Mouse (Mus musculus) adrenal gland, adult (tissue): ENCODE results near the gene Dvl2.

Experiments used
- DNase-seq, 2 experiments: peaks; one replicate each; pipeline ENCODE4 v3.0.0; 2022 to 2023; ENCODE audit warnings: low spot score in 1 of 2; ENCODE audit not compliant: inconsistent age in 2 of 2

Dvl2 gene

DNA sequence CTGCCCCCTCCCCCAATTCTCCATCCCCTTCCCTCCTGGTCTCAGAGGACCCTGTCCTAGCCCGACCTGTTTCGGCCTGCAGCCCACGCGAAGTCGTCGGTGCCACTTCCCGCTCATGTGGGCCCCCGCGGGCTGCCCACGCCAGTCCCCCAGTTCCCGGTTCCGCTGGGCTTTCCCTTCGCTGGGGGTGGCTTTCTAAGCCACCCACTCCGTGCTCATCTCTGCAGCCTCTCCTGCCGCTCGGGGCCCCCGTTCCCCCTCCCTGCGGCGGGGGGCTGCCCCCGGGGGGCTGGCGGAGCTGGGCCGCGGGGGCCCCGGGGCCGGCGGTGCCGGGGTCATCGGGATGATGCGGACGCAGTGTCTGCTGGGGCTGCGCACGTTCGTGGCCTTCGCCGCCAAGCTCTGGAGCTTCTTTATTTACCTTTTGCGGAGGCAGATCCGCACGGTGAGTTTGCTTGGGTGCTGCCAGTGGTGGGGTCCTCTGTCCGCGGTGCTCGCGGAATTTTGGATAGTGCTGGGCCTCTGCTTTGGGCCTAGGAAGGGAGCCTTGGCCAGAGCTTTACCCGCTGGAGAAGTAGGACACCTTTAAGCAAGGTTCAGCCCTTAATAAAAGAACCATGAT is 19.1 kb upstream of the Dvl2 start, which contains the start of gene Ctdnep1:
Ctdnep1 (plus strand) TSS at position 16 of the 622 bp plus-strand sequence.
- peak in 1 of 2 experiments; percentile 79 for DNase-seq

- DNase-seq, result peak in 1 of 2 experiments; percentile 56
Observed at GRCm38 (mm10) chr11:69982225-69982624, 18.2 kb upstream of the Dvl2 start, which contains the start of gene Elp5. TSS of gene Elp5 (minus strand) at chr11:69982517.

DNA sequence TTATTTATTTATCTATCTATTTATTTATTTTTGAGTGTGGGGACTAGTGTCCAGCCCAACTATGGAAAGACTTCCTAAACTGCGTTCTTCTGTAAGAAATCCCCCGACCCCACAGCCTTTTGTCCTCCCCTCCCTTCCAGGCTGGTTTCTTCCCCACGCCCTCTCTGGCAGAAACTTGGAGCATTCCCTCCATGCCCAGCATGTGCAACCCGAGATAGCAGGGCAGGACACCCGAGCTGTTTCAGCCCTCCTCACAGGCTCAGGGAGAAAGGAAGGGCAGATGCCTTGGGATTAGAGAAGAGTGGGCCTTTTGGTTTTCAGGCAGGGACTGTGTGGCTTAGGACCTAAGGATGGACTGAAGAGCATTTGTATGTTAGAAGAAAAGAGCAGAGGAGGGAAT is 17.5 kb upstream of the Dvl2 start:
- DNase-seq, result peak in 1 of 2 experiments; percentile 54

DNA sequence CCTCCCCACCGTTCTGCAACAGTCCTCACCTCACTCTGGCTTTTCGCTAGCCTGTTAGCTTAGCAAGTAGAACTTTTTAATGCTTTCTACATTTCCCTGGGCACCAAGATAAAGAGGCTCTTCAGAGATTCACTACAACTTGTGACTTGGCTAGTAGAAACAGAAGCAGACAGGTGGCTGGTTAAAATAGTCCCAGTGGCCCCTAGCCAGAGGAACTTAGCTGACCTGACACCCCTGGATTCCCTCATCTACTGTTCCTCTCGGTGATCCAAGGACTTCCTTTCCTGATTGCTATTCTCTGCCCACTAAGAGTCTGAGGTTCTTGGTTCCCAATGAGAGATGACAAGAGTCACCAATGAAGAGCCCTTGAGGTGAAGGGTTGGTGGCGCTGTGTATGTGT is 17.0 kb upstream of the Dvl2 start:
- no peak for DNase-seq

DNA sequence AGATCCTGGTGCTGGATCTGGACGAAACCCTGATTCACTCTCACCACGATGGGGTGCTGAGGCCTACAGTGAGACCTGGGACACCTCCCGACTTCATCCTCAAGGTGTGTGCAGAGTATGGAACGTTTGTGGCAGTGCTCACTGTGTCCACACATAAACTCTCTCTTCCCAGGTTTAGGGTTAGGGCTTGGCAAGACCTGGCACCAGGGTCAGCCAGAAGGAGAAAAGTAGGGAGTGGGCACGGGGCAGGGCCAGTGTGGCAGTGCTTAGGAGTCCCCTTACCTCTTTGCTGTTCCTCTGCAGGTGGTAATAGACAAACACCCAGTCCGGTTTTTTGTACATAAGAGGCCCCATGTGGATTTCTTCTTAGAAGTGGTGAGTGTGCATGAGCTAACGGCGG is 16.0 kb upstream of the Dvl2 start:
- DNase-seq, result no peak

- peak in 1 of 2 experiments; percentile 54 for DNase-seq
Observed at GRCm38 (mm10) chr11:69989949-69990348, 10.4 kb upstream of the Dvl2 start.

DNA sequence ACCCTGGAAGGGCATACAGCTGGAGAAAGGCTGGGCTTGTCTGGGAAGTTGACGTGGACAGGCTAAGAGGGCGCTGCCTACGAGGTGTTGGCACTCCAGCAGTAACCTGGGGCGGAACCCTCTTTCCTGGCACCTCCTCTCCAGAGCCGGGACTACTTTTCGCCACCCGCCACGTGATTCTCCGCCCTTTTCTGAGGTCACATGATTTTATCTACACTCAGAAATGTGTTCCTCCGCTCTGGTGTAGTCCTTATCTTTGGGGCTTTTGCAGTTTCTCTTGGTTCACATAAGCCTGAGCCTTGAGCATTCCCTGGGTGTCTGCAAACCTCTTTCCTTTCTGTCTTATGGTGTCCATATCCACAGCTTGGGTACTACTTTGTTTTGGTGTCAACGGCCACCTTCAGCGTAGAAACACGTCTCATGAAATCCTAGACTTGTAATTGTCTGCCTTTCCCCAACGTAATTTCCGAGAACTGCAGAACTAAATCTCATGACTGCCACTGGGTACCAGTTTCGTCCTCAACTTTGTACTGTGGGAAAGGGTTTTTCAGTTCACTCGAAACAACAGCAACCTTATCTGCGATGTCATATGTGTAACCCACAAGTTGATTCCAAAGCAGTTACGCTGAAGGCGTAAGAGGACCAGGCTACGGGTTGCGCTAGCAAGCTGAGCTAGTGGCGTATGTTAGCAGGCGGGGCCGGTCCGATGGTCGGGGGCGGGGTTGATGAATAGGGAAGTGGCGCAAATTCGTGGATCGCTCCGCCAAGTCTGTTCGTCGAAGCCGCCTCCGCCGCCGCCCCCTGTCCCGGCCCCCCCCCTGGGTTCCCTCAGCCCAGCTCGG is 9.3 kb upstream of the Dvl2 start, which contains the start of gene Gabarap:
Gabarap (plus strand) TSS at position 294 of the 842 bp plus-strand sequence.
- DNase-seq, result peak; percentile 96 to 99

- no peak for DNase-seq
Observed at GRCm38 (mm10) chr11:69991711-69992110, 8.7 kb upstream of the Dvl2 start.

GRCm38 (mm10) chr11:69992396-69992795 is 8.0 kb upstream of the Dvl2 start:
- peak in 1 of 2 experiments; percentile 73 for DNase-seq

GRCm38 (mm10) chr11:69992932-69993331 is 7.5 kb upstream of the Dvl2 start:
- DNase-seq, result no peak

DNA sequence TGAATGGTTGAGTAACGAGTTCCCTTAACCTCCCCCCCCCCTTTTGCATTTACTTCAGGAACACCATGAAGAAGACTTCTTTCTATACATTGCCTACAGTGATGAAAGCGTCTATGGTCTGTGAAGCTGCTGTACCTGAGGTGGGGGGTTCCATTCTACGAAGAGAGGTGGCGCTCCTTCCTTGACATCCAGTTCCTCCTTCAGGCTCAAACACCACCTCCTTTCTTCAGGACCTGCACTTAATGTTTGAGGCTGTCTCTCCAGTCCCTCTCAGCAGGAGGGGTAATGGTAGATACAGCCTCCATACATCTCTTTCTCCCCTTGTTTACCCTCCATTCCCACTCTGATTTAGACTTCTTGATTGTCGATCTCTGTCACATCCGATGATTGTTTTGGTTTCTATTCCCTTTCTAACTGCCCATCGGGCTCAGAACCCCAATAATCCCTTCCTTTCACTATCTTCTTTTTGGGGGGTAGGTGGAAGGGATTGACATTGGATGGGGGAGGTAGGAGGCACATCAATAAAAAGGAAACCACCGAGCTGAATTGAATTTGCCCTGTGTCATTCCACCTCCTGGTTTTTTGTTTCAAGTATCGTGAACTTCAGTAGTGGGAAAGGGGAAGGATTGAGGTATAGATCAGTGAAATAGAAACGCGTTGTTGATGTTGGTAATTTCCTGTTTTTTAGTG is 5.8 kb upstream of the Dvl2 start:
- DNase-seq, result peak in 1 of 2 experiments; percentile 54

DNA sequence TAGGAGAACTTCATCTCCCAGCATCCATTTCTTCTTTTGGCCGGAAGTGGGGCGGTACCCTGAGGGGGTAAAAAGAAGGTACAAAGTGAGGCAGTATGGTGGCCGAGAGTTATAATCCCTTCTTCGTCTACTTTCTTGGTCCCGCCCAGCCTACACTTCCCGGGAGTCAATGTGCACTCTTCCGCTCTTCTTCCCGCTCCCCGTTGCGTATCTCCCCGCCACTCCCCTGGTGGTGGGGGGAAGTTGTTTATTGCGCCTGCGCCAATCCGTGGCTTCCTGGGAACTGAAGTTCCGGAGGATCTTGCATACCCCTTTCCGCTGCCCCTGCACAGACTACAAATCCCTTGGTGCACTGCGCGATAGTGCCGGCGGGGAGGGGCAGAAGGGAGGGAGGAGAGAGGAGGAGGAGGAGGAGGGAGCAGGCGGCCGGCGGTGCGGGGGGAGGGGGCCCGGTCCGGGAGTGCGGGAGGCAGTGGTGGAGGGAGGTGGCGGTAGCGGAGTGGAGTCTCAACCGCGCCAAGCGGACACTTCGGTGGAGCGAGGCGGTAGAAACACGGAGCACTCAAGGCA is 4.9 kb upstream of the Dvl2 start, which contains the start of gene Phf23:
Phf23 (plus strand) TSS at position 387 of the 570 bp plus-strand sequence.
- peak; percentile 99 for DNase-seq

GRCm38 (mm10) chr11:69996161-69997061 is 4.0 kb upstream of the Dvl2 start:
- peak; percentile 69 to 86 for DNase-seq

DNA sequence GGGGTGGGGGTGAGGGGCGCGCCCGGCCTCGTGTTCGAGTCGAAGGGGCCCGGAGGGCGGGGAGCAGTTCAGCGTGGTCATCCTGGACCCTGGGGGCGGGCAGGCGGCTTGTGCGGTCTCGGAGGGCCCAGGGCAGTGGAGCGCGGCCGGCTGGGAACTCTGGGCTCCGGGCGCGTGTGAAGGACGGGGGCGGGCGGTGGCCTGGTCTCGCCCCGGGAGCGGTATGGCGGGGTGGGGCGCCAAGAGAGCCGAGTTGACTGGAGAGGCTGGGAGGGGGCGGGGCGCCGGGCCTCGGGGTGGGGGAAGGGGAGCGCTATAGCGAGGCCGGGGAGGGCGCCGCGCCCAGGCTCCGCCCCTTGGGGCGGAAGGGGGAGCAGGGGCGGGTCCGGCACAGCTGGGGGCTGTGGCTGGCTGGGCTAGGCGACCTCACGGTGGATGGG is 3.3 kb upstream of the Dvl2 start:
- DNase-seq, result peak; percentile 92 to 96

- DNase-seq, result peak; percentile 52 to 69
Observed at GRCm38 (mm10) chr11:69998567-69999491, 1.6 kb upstream of the Dvl2 start.

GRCm38 (mm10) chr11:69999666-70000065 is 729 bp upstream of the Dvl2 start:
- peak in 1 of 2 experiments; percentile 47 for DNase-seq

GRCm38 (mm10) chr11:70001159-70001558 is 764 bp downstream of the Dvl2 start:
- no peak for DNase-seq

- DNase-seq, result peak in 1 of 2 experiments; percentile 69
Observed at GRCm38 (mm10) chr11:70001865-70002264, 1.5 kb downstream of the Dvl2 start.

DNA sequence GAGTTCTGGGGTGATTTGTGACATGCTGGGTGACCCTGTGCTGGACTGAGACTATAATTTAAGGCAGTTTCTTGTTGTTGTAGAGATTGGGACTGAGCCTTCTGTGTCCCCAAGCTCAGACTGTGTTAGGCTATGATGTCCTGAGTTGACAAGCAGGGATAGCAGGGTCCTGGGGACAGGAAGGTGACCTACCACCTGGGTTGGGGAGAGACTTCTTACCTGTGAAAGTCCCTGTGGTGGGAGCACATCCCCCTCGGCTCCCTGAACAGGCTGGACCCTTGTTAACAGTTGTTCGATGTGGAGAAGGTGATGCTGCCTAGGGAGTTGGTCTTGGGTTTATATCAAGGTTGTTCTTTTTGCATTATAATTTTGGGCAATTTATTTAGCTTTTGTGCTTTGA is 2.1 kb downstream of the Dvl2 start:
- DNase-seq, result no peak
